Mouse (Mus musculus): Measurements from ENCODE around the gene Hvcn1.
"Not testable (repeated sequence)": the region's sequence is repeated elsewhere in the genome, so short reads cannot be mapped to it uniquely, and the experiment has no call there.

The Hvcn1 gene

DNA sequence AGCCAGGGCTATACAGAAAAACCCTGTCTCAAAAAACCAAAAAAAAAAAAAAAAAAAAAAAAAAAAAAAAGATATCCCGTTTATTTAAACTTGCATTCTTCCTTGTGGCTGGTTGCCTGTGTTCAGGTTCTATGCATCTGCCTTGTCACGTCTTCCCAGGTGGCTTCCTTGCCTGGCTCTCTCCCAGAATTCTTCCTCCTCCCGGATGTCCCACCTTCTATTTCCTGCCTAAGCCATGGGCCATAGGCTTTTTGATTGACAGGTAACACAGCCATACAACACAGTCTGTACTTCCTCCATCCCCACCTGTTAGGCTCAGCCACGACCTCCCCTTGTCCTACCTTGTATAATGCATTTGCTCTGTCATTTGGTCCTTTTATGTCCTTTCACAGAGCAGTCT is at the start of gene Hvcn1:
TSS of gene Hvcn1 (plus strand) at position 330 of the 400 bp plus-strand sequence.
- DNase-seq = peak in 1 of 2 experiments; percentile 27

DNA sequence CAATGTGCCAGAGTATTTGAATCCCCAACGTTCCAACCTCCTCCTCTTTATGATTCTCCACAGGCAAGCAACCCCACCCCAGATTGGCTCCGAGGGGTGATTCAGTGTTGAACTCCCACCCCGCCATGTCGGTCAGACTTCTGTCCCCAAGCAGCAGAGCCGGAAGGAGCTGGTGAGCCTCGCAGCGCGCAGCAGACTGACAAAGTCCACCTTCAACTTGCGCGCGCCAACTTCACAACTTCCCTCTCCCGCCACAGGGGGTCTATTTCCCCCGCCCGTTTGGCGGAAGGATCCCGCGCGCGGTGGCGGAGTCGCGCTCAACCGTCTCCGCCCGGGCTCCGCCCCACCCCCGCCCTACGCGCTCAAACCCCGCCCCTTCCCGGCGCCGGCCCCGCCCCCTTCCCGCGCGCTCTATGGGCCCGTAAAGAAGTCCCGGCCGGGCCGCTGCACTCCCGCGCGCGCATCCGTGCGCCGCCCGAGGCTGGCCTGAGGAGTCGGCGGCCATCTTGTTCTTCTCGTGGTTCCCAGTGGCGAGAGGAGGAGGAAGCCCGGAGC is 48.7 kb upstream of the Hvcn1 start, which contains the start of gene Ppp1cc:
TSS of gene Ppp1cc (plus strand) at position 452 of the 555 bp plus-strand sequence.
- DNase-seq = peak; percentile 91 to 93

DNA sequence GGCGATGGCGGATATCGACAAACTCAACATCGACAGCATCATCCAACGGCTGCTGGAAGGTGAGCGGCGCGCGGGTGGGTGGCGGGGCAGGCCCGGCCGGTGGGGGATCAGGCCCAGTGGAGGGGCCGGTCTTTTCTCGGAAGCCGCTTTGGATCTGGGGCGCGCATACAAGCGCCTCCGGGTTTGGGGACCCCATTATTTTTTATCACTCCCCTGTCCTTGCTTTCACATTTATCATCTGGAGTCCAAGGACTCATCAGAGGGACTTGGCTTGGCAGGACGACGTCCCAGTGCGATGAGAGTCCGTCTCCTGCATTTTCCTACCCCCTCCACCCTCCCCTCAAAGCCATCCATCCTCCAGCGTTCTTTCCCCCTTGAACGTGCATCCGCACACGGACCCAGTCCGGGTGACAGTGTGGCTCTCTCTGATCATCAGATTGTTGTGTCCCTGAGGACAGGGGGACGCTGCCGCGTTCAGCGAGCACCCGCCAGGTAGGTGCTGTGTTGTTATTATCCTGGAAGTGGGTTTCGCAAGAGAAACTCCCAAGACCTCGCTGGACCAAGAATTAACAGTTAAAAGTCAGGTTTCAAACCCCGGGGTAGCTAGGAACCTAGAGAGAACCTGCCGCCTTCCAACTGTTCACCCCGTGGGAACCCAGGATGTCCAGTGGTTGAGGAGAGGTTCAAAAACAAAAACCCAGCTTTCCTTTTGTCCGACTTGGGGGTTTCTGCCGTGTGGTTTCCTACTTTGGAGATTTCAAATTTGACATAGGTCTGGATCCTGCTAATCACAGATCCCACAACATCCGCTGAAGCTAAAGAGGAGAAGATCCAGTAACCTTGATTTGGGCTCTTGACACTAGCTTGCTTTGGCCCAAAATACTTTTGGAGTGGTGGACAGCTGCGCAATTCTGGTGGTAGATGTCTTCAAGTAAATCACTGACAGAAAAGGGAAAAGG is 47.8 kb upstream of the Hvcn1 start:
- DNase-seq = peak; percentile 35 to 37

DNA sequence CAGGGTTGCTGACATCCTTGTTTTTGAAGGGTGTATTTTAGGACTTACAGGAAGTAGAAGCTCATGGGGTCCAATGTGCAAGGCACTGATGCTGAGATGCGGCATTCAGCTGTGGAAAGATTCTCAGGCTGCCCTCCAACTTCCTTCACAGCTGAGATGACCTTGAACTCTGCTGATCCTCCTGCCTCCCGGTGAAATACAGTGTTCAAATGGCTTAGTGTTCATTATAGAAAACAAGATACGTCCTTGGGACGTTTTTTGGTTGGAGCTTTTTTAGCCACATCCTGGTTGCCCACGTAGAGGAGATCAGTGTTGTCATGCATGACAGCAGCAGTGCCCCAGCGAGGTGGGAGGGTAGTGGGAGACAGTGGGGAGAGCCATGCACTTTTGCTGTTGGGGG is 43.4 kb upstream of the Hvcn1 start:
- DNase-seq = peak; percentile 37

DNA sequence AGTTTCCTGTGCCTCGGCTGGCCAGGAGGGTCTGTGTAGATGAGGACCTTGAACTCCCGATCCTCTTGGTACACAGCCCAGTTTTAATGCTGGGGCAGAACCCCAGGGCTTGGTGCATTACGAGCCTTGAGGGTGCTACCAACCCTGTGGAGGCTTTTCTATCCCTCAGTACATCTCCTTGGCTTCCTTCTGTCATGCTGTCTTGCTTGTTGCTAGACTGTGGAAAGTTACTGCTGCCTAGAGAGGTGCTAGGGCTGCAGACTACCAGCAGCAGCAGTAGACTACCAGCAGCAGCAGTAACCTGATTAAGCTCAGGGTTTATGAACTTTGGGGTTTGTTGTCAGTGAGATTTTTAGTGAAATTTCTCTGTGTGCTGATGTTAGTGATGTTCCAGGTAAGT is 42.6 kb upstream of the Hvcn1 start:
- no peak for DNase-seq

DNA sequence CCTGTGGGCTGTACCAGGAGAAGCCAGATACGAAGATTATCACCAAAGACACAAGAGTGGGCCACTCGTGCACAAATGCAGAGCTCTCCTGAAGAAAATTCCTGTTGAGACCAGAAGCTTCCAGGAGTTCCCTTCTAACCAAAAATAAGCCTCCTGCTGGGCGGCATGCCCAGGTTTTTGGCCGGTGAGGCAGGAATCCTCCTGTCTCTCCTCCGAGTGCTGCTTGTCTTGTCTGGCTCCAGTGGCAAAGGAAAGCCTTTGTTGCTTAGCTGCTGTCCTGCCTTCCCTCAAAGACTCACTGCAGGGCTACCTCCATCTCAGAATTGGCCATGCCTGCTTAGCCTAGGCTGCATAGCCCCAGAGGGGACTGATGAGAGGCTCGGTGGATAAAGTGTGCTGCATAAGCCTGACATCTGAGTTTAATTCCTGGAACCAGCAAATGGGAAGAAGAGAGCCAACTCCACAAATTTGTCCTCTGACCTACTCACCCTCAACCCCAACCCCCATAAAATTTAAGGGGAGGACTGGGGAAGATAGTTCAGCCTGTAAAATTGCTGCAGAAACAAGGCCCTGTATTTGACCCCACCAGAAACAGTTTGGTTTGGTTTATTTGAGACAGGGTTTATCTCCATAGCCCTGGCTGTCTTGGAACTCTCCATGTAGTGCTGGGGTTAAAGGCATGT is 41.2 kb upstream of the Hvcn1 start:
- DNase-seq = no peak

DNA sequence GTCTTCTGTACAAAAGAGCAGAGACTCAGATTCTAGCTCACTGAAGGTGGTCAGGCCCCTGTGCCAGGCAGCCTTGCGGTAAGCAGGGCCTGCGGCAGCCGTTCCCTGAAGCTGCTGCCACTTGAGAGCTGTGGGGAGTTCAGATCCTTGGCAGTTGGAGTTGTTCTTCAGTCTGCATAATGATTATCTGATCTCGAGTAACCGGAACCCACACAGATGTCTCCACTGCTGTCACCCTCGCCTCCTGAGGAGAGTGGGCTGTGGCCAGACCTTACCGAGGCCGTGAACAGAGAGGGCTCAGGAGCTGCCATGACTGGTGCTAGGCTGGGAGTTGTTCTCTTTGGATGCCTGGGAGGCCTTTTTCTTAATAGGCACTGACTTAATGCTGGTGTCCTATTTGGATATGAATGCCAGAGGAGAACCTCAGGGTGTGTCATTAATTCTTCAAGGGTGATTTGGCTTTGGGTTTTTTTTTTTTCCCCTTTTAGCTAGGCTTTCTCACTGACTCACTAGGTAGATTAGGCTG is 39.9 kb upstream of the Hvcn1 start:
- DNase-seq = no peak

DNA sequence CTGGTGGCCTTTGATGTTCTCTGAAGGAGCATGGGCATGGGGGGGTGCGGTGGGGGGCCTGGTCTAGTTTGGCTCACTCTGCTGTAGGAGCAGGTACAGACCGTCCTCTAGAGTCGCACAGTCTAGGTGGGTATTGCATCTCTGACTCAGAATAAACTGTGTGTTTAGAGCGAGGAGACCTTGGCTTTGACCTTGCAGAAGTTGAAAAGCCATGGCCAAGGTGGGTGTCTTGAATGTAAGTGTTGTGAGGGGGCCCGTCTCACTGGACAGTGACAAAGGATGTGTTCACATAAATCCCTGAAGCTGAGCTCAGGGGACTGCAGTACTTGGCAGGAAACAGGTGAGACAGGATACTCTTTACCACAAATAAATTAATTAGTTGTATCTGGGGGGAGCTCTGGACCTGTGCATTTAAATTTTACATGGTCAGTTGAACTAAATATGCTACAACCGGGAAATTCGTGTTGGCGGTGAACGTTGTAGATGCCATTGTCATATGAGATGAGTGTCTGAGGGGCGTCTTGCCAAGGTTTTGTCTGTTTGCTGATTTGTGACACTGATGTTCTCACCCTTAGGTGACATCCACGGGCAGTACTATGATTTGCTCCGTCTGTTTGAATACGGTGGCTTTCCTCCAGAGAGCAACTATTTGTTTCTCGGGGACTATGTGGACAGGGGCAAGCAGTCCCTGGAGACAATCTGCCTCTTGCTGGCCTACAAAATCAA is 38.1 kb upstream of the Hvcn1 start:
- no peak for DNase-seq

DNA sequence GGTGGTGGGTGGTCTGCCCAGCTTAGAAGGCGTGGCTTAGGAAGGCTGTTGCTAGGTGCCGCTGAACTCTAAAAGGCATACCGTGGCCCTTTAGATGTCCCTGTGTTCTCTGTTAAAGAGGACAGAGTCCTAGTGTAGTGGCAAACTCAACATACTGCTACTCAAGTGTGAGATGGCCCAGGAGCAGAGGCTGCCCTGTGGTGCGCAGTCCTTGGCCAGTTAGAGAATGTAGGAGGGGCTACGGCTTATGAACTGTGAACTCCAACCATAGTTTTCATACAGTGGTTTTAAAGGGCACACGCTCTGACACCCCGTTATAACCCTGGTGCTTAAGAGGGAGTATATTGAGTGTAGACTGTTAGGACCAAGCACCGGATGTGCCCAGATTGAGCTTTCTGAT is 35.5 kb upstream of the Hvcn1 start:
- DNase-seq = no peak

DNA sequence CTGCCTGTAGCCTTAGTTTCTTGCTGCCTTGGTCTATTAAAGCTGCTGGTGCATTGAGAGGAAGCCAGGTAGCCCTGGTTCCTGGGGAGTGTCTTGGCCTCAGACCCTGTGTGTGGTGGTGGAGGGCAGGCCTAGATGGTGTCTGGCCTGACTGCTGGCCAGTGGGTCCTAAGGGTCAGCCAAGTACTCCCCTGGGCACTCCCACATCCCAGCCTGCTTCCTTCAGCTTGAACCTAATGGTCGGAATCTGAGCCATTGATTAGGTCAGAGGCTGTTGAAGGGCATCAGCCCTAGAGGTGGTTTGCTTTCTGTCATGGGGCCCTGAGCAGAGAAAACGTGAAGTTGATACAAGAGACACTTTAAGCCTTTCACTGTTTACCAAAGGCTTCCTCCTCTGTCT is 31.2 kb upstream of the Hvcn1 start:
- DNase-seq = no peak

DNA sequence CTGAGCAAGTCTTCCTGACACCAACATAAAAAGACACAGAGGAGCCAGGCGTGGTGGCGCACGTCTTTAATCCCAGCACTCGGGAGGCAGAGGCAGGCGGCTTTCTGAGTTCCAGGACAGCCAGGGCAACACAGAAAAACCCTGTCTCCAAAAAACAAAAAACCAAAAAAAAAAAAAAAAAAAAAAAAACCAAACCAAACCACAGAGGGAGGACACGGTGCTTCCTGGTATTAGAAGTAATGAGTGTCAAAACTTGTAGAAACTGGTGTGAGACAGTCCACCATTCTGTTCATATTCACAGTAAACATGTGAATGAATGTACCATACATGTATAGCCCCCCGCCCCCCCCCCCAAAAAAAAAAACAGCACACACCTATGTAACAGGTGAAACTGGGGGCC is 30.6 kb upstream of the Hvcn1 start:
- no peak for DNase-seq

DNA sequence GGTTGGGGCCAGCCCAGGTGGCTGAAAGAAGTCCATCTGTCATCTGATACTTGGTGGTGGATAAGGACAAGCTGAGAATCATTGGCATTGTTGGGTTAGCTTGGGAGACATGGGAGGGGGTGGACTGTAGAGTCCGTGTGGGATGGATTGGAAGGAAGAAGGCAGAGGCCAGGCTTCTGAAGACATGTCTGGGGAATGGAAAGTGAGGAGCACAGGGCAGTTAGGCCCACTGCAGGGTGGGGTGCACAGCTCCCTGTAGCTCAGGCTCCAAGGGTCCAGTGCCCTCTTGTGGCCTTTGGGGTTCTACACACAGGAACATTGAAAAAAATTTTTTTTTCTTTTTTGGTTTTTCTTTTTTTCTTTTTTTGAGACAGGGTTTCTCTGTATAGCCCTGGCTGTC is 30.2 kb upstream of the Hvcn1 start:
- DNase-seq = peak; percentile 77 to 82

DNA sequence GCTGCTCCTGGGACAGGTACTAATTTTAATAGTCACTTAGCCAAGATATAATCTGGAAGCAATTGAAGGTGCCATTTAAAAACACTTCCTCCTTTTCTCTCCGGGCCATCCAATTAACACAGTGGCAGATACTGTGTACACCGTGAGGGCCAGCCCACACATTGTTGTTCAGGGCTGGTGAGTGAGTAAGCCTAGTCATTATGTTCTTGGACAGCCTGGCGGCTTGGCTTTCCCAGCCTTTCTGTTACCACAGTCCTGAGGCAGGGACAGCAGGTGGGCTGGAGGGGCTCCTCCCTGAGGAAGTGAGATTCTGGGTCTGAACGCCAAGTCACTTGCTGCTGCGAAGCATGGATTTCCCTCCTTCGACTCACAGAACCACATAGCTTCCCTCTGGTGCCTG is 26.9 kb upstream of the Hvcn1 start:
- DNase-seq = peak; percentile 34

DNA sequence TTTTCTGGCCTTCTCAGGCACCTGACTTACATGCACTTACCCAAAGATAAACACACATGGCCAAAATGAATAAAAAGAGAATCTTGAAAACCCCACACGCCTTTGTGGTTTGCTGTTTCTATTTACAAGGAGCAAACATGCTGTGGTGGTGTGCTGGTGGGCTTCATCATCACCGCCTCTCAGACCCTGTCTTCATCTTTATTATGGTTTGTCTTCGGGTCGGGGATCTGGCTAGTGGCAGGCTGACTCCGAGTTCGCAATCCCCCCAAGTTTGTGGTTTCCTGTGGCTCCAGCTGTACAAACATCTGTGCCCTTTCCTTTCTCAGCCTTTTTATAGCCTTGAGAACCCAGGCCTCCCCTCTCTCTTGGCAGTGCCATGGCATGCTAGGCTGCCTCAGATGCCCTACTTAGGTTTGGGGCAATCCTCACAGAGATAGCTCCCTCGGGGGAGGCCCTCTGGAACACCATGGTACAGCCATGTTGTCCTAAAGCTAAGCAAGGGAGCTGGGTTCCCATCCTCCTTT is 22.3 kb upstream of the Hvcn1 start:
- DNase-seq = no peak

DNA sequence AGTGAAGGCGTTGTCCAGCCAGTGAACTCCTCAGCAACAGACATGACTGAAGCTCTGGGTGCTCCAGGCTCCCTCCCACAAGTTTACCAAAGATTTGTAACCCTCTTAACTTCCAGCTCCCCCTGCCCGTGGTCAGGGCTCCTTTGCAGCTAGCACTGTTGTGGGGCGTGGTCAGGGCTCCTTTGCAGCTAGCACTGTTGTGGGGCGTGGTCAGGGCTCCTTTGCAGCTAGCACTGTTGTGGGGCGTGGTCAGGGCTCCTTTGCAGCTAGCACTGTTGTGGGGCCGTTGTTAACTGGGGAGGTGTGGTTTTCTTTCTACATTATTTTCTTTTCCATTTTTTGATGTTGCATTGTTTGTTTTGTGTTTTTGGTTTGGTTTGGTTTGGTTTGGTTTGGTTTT is 21.7 kb upstream of the Hvcn1 start:
- DNase-seq = not testable (repeated sequence)

DNA sequence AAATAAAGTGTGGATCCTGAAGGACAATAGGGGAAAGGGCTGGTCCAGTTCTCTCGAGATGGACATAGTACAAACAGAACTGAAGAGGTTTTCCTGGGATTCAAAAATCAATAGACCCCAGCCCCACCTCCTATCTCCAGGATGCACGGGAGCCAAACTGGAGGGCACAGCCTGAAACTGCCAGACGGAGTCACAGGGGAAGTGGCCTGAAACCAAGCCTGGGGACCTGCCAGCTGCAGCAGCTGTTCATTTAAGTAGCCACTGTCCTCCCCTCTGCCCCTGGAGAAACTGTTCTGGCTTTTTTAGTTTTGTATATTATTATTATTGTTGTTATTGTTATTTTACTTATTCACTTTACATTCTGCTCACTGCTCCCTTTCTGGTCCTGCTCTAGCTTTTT is 17.5 kb upstream of the Hvcn1 start:
- no peak for DNase-seq

DNA sequence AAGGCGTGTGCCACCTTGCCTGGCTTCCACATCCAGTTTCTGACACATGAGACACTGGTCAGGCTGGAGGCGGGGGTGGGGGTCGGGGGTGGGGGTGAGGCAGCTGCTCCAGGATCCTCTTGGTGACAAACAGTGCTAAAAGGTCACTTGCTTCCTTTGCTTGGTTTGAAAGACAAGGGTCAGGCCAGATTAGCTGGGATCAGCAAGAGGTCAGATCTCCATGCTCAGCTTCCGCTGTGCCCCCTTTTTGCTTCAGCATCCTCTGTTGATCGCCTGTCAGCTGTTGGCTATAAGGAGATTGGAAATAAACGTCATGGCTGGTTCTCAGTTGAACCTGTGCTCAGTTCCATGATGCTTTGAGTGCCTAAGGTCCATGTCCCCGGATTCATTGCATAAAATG is 16.1 kb upstream of the Hvcn1 start:
- DNase-seq = no peak

DNA sequence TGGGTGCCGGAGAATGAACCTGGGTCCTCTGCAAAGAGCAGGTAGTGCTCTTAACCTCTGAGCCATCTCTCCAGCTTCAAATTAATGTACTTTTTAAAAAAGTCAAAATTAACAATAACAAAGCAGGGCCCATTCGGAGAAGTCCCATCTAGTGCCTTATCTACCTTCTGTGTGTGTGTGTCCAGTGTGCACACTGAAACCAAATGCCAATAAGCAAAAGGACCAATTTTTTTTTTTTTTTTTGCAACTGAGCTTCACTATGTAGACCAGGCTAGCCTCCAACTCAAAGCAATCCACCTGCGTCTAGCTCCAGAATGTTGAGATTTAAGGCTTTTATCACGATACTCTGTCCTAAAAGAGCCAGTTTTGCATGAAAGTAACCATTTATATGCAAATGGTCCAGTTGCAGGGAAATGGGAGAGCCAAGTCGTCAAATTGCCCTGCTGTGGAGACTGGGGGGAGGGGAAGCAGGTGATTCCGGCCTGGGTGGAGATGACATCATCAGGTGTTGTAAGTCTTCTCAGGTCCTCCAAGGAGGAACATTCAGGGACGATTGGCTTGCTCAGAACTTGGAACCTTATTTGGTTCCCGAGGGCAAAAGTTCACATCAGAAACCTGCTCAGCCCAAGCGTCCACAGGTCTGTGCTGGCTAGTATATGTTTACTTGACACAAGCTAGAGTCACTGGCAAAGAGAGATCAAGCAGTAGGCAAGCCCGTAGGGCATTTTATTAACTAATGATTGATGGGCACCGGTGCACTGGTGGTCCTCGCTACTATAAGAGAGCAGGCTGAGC is 15.1 kb upstream of the Hvcn1 start:
- DNase-seq = no peak

DNA sequence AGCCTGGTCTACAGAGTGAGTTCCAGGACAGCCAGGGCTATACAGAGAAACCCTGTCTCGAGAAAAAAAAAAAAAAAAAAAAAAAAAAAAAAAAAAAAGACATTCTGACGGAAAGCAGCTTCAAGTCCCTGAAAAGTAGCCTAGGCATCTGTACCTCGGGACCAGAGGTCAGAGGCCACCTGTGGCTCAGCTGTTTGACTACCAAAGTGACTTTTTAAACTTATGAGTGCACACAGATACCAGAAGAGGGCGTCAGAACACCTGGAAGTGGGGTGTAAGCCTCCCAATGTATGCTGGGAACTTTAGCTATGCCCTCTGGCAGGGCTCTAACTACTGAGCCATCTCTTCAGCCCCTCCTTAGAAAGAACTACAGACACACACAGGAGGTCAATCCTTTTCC is 14.3 kb upstream of the Hvcn1 start:
- peak; percentile 44 to 50 for DNase-seq

DNA sequence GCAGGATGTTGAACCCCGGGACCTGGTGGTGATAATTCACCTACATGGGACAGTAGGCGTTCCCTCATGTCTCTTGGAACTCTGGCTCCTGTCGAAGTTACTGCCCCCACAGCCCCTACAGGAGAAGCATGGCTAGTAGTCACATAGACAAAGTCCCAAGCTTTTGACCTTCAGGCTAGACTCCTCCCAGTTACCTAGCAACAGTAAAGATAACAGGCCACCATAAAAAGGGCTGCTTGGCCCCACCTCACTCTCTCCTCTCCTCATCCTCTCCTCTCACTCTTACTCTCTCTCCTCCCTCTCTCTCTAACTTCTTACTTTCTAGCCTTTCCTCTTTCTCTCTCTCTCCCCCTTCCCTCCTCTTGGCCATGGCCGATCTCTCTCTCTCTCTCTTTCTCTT is 5.7 kb upstream of the Hvcn1 start:
- no peak for DNase-seq

DNA sequence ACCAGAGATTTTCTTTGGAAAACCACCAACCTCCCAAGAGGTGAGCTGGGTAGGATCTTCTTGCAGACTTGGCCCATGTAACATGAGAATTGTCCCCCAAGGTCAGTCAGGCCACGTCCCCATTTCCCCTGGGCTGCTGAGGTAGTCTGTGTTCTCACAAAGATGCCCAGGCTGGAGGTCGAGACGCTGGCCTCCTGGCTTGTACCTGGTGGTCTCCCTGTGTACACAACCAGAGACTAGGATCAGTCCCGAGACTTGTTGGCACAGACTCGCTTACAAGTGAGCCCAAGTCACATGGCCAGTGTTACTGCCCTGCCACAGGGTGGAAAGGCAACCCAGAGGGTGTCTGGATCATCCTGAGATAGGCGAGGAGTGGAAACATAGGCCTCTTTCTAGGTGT is 4.7 kb upstream of the Hvcn1 start:
- no peak for DNase-seq

DNA sequence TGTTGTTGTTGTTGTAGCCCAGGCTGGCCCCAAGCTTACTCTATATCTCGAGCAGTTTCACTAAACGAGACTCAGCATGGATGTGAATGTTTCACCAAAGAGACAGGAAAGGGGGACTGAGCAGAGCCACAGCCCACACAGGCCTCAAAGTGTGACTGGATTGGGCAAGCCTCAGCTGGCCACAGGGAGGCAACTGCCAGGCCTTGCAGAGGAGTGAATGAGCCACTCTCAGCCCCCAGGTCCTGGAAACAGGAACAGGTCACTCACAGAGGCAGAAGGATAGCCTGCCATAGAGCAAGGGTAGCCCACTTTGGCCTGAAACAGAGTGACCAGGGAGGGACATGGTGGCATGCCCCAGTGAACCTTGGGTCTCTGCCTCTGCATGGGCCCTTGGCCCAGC is 2.4 kb upstream of the Hvcn1 start:
- DNase-seq = no peak
